Mouse (Mus musculus) hematopoietic multipotent progenitor cell, adult 10-12 weeks (in vitro differentiated cells): ENCODE measurements around the gene Slc5a4b. TPM values are rescaled to one million over a fixed set of nuclear protein-coding genes. Genes with fewer than 3 reads are reported as not detected.

Experiments
- polyA plus RNA-seq: library from polyadenylated mRNA; stranded (reverse); fragments of >175 nt; gene quantifications from 2 replicates; pipeline ENCODE4 v1.2.3, GENCODE M21; 2012; ENCODE audit warnings: low replicate concordance

Slc5a4b gene
- not detected in 2 replicates for polyA plus RNA-seq

GRCm38 (mm10) chr10:76110861-76111260, at the start of gene Slc5a4b:
Gene Slc5a4b, minus strand, starts transcription at chr10:76110961.

GRCm38 (mm10) chr10:76147278-76147677, 36.5 kb upstream of the Slc5a4b start, which contains the start of gene Slc5a4a:
Gene Slc5a4a, plus strand, starts transcription at chr10:76147451.

GRCm38 (mm10) chr10:76032402-76033118, 78.2 kb downstream of the Slc5a4b start, which contains the start of gene Zfp280b:
Gene Zfp280b, plus strand, starts transcription at chr10:76032650.

Other genes starting within 250 kb of the Slc5a4b start
- gene Derl3, start 217.5 kb downstream of the Slc5a4b start, polyA plus RNA-seq, result 204 and 543 TPM in 2 replicates
- gene Smarcb1, start 189.3 kb downstream of the Slc5a4b start, polyA plus RNA-seq, result 154 and 351 TPM in 2 replicates
- 254 and 472 TPM in 2 replicates for gene Chchd10, start 177.8 kb downstream of the Slc5a4b start, polyA plus RNA-seq
- gene Mmp11, start 174.5 kb downstream of the Slc5a4b start, polyA plus RNA-seq, result 3.1 and 4.1 TPM in 2 replicates
- gene Gm867, start 170.3 kb downstream of the Slc5a4b start, polyA plus RNA-seq, result 2.0 TPM in 1 of 2 replicates, not detected in the other
- gene Vpreb3, start 167.9 kb downstream of the Slc5a4b start, polyA plus RNA-seq, result 12.9 and 13.7 TPM in 2 replicates
- 0.08 and 0.16 TPM in 2 replicates for gene Gm5134, start 156.4 kb downstream of the Slc5a4b start, polyA plus RNA-seq
- gene Zfp280b, start 78.3 kb downstream of the Slc5a4b start, polyA plus RNA-seq, result 4.6 and 9.2 TPM in 2 replicates
- gene Slc5a4a, start 36.5 kb upstream of the Slc5a4b start, polyA plus RNA-seq, result not detected in 2 replicates
- gene Prmt2, start 126.9 kb upstream of the Slc5a4b start, polyA plus RNA-seq, result 6.6 and 8.3 TPM in 2 replicates
- gene S100b, start 142.9 kb upstream of the Slc5a4b start, polyA plus RNA-seq, result not detected in 2 replicates
- 4.9 and 8.4 TPM in 2 replicates for gene Dip2a, start 234.3 kb upstream of the Slc5a4b start, polyA plus RNA-seq